Mouse (Mus musculus) regulatory T cell (primary cell): ENCODE results near the gene Gm14408.
"Not testable (repeated sequence)": the region's sequence is repeated elsewhere in the genome, so short reads cannot be mapped to it uniquely, and the experiment has no call there.

Experiments used
- in situ Hi-C: fragments of 300-600 bp; cut with MboI, MseI; formaldehyde crosslinking; loops from one replicate; pipeline ENCODE4 v1.15.1; 2025; ENCODE audit warnings: high pct_unique_total_duplicates

The Gm14408 gene

GRCm38 (mm10) chr2:176830840-176831239, at the start of gene Gm14408:
Gene Gm14408, plus strand, starts transcription at chr2:176831140.
- in situ Hi-C loops = not testable (repeated sequence)

GRCm38 (mm10) chr2:176798312-176798711, 32.6 kb upstream of the Gm14408 start, which contains the start of gene Gm14295:
Gene Gm14295, plus strand, starts transcription at chr2:176798612.
- in situ Hi-C loops = not testable (repeated sequence)

- in situ Hi-C loops = not testable (repeated sequence)
These were observed 32.2 kb upstream of the Gm14408 start for GRCm38 (mm10) chr2:176798785-176799184.
